ENCODE assay signal across 19 mouse cellular contexts in genomic region chr6:89215021-89215420, GRCm38 (mm10).
DNase-seq lines count a peak whose midpoint lies in the region; ATAC-seq and TF ChIP-seq lines count a peak whose summit lies in the region.
"Had no signal": no experiment of that assay in that cellular context is flagged by ENCODE, and none has a peak within 500 bp of the region (broad histone marks: within the 10 kb centered on the region; RNA-seq: fewer than 3 reads in every experiment).

No protein-coding gene starts in this region.

- no peak for TF ChIP-seq EP300 in MEL (IDR thresholded peaks at IDR 0.05; ENCODE audit: low read depth in 1 of 2, low read length in 2 of 2)

- no peaks in the 10 kb centered on the region for H3K4me1 ChIP-seq in forebrain, postnatal 0 days (ENCODE audit: insufficient read depth)
- 0 out of 2 replicates have a peak, but pooled peaks cover 2% of the 10 kb centered on the region for H3K4me1 ChIP-seq in forebrain, embryonic 16.5 days (replicated peaks; ENCODE audit: control insufficient read depth, insufficient read depth, low read length)
- H3K4me1 ChIP-seq in MEL (ENCODE audit: control insufficient read depth in 1 of 2, insufficient read depth in 2 of 2, low read length in 2 of 2), result no peaks in the 10 kb centered on the region
- peaks cover 4% of the 10 kb centered on the region; the same call in 1 of the 2 replicates for H3K4me1 ChIP-seq in heart, embryonic 10.5 days
- H3K4me1 ChIP-seq: embryonic facial prominence, embryonic 13.5 days; forebrain, embryonic 15.5 days; heart, embryonic 12.5 days; hindbrain, embryonic 10.5 days; intestine, embryonic 15.5 days had no signal

- H3K9ac ChIP-seq in forebrain, postnatal 0 days, result no peak overlapping the region
- H3K9ac ChIP-seq in forebrain, embryonic 16.5 days (replicated peaks; ENCODE audit: low read depth, low read length), result no peak overlapping the region
- H3K9ac ChIP-seq in MEL (ENCODE audit: control insufficient read depth, low read depth, low read length, poor library complexity, severe bottlenecking), result no peak overlapping the region
- H3K9ac ChIP-seq: embryonic facial prominence, embryonic 13.5 days; forebrain, embryonic 15.5 days; heart, embryonic 12.5 days; hindbrain, embryonic 14.5 days; intestine, embryonic 15.5 days had no signal

- H3K79me2 ChIP-seq in MEL (ENCODE audit: control insufficient read depth, insufficient read depth, low read length, poor library complexity), result no peaks in the 10 kb centered on the region

- H3K27me3 ChIP-seq in forebrain, postnatal 0 days (ENCODE audit: insufficient read depth, low read length), result no peaks in the 10 kb centered on the region
- no peaks in the 10 kb centered on the region for H3K27me3 ChIP-seq in forebrain, embryonic 16.5 days (replicated peaks; ENCODE audit: control insufficient read depth, insufficient read depth, low read length)
- peaks cover 10 to 18% of the 10 kb centered on the region in 2 experiments for H3K27me3 ChIP-seq in MEL (ENCODE audit: control insufficient read depth in 1 of 2, insufficient read depth in 2 of 2, low read length in 2 of 2)
- H3K27me3 ChIP-seq in heart, embryonic 10.5 days (ENCODE audit: insufficient read depth, poor library complexity, severe bottlenecking), result no peaks in the 10 kb centered on the region
- H3K27me3 ChIP-seq: embryonic facial prominence, embryonic 13.5 days; forebrain, embryonic 15.5 days; heart, embryonic 12.5 days; intestine, embryonic 15.5 days had no signal

- no peak overlapping the region for H3K4me2 ChIP-seq in forebrain, postnatal 0 days (ENCODE audit: low read depth)
- no peak overlapping the region for H3K4me2 ChIP-seq in forebrain, embryonic 16.5 days (ENCODE audit: low read length)
- H3K4me2 ChIP-seq: embryonic facial prominence, embryonic 13.5 days; forebrain, embryonic 15.5 days; heart, embryonic 12.5 days; hindbrain, embryonic 14.5 days; intestine, embryonic 15.5 days had no signal

- no peak for TF ChIP-seq POLR2A in MEL (IDR thresholded peaks at IDR 0.05; ENCODE audit: control insufficient read depth in 1 of 2, insufficient read depth in 1 of 2, low read depth in 1 of 2, low read length in 2 of 2, poor library complexity in 1 of 2)

- intact Hi-C loops in left cerebral cortex, adult 2 months (cut with DNase I), result loop anchor here (5.0 kb wide), 1 partner anchor 43 kb away; no protein-coding TSS in a partner anchor

- no peaks in the 10 kb centered on the region for H3K36me3 ChIP-seq in forebrain, postnatal 0 days (ENCODE audit: insufficient read depth)
- no peaks in the 10 kb centered on the region for H3K36me3 ChIP-seq in forebrain, embryonic 16.5 days (ENCODE audit: control insufficient read depth, insufficient read depth)
- no peaks in the 10 kb centered on the region for H3K36me3 ChIP-seq in MEL (ENCODE audit: control insufficient read depth in 1 of 2, insufficient read depth in 2 of 2, low read length in 2 of 2)
- no peaks in the 10 kb centered on the region for H3K36me3 ChIP-seq in heart, embryonic 10.5 days
- H3K36me3 ChIP-seq: embryonic facial prominence, embryonic 13.5 days; forebrain, embryonic 15.5 days; heart, embryonic 12.5 days; hindbrain, embryonic 10.5 days; intestine, embryonic 15.5 days had no signal

- DNase-seq in adrenal gland, postnatal 36 days, result peak; percentile 18 to 24
- DNase-seq in adrenal gland, postnatal 25 days, result no peak
- DNase-seq in forebrain, postnatal 0 days, result peak; percentile 29
- DNase-seq in MEL (ENCODE audit: low read depth, low spot score) (peak; percentile 9), NIH3T3 (ENCODE audit: low read depth) (peak; percentile 39)
- DNase-seq in left cerebral cortex, adult 2 months (ENCODE audit: extremely low spot score in 1 of 2, low spot score in 2 of 2), result no peak
- DNase-seq in heart, embryonic 10.5 days (ENCODE audit: low spot score), result no peak
- DNase-seq: cerebellum, adult 18-20 months; cerebellum, postnatal 25 days; gastrocnemius, postnatal 14 days; heart, adult 2 months; kidney, adult 18-20 months had no signal

- no peaks in the 10 kb centered on the region for H3K9me3 ChIP-seq in forebrain, postnatal 0 days (ENCODE audit: low read length)
- no peaks in the 10 kb centered on the region for H3K9me3 ChIP-seq in forebrain, embryonic 16.5 days (ENCODE audit: control insufficient read depth, low read length)
- H3K9me3 ChIP-seq in MEL (replicated peaks; ENCODE audit: insufficient read depth, low read length), result no peaks in the 10 kb centered on the region
- no peaks in the 10 kb centered on the region for H3K9me3 ChIP-seq in heart, embryonic 10.5 days
- H3K9me3 ChIP-seq: embryonic facial prominence, embryonic 13.5 days; forebrain, embryonic 15.5 days; heart, embryonic 12.5 days; hindbrain, embryonic 10.5 days; intestine, embryonic 15.5 days had no signal

- H3K4me3 ChIP-seq in forebrain, postnatal 0 days (ENCODE audit: low read depth, low read length), result no peak overlapping the region
- H3K4me3 ChIP-seq in forebrain, embryonic 16.5 days (replicated peaks; ENCODE audit: low read length), result no peak overlapping the region
- H3K4me3 ChIP-seq in MEL (ENCODE audit: control insufficient read depth in 1 of 2, insufficient read depth in 1 of 2, low read depth in 2 of 2, low read length in 2 of 2), result no peak overlapping the region
- H3K4me3 ChIP-seq in left cerebral cortex, adult 2 months, result no peak overlapping the region
- no peak overlapping the region for H3K4me3 ChIP-seq in heart, embryonic 10.5 days
- H3K4me3 ChIP-seq: embryonic facial prominence, embryonic 13.5 days; forebrain, embryonic 15.5 days; heart, adult 2 months; heart, embryonic 12.5 days; hindbrain, embryonic 10.5 days; intestine, embryonic 15.5 days had no signal

- no peak for TF ChIP-seq CTCF in forebrain, postnatal 0 days (IDR thresholded peaks at IDR 0.05; ENCODE audit: low read depth)
- TF ChIP-seq CTCF in MEL (IDR thresholded peaks at IDR 0.05 in 2 of 3, conservative IDR thresholded peaks at IDR 0.05 in 1 of 3; ENCODE audit: control insufficient read depth in 1 of 3, insufficient read depth in 1 of 3, low read depth in 2 of 3, low read length in 3 of 3, poor library complexity in 1 of 3, severe bottlenecking in 1 of 3), result no peak
- no peak for TF ChIP-seq CTCF in left cerebral cortex, adult 2 months (IDR thresholded peaks at IDR 0.05)

- no peak for ATAC-seq in forebrain, postnatal 0 days
- no peak for ATAC-seq in forebrain, embryonic 16.5 days
- ATAC-seq: forebrain, embryonic 15.5 days; intestine, embryonic 15.5 days had no signal

- no peak for TF ChIP-seq RAD21 in MEL (IDR thresholded peaks at IDR 0.05; ENCODE audit: low read depth, low read length)

- H3K27ac ChIP-seq in forebrain, postnatal 0 days (ENCODE audit: low read depth, low read length), result no peak overlapping the region
- H3K27ac ChIP-seq in forebrain, embryonic 16.5 days (ENCODE audit: low read length), result no peak overlapping the region
- no peak overlapping the region for H3K27ac ChIP-seq in MEL (ENCODE audit: control insufficient read depth, low read depth, low read length)
- no peak overlapping the region for H3K27ac ChIP-seq in left cerebral cortex, adult 2 months
- H3K27ac ChIP-seq in heart, embryonic 10.5 days, result no peak overlapping the region
- H3K27ac ChIP-seq: embryonic facial prominence, embryonic 13.5 days; forebrain, embryonic 15.5 days; heart, adult 2 months; hindbrain, embryonic 10.5 days; hindbrain, embryonic 14.5 days; intestine, embryonic 15.5 days had no signal

- 52% methylated on average over 3 of the region's 3 CpGs for WGBS in forebrain, postnatal 0 days
- 52% methylated on average over 3 of the region's 3 CpGs for WGBS in forebrain, embryonic 16.5 days
- WGBS in heart, embryonic 10.5 days, result 72% methylated on average over 3 of the region's 3 CpGs

TF ChIP-seq in MEL, 35 proteins besides CTCF, POLR2A, EP300 and RAD21:
- TF ChIP-seq TCF12 (IDR thresholded peaks at IDR 0.05; ENCODE audit: low read depth, low read length), result no peak
- TF ChIP-seq NELFE (IDR thresholded peaks at IDR 0.05; ENCODE audit: low read depth, low read length), result no peak
- TF ChIP-seq SIN3A (IDR thresholded peaks at IDR 0.05; ENCODE audit: low read length), result no peak
- TF ChIP-seq GATA1 (IDR thresholded peaks at IDR 0.05; ENCODE audit: low read depth, low read length), result no peak
- no peak for TF ChIP-seq RCOR1 (IDR thresholded peaks at IDR 0.05; ENCODE audit: low read depth, low read length)
- TF ChIP-seq ZMIZ1 (IDR thresholded peaks at IDR 0.05; ENCODE audit: low read depth, low read length), result no peak
- no peak for TF ChIP-seq ETS1 (IDR thresholded peaks at IDR 0.05; ENCODE audit: low read depth, low read length)
- TF ChIP-seq POLR2AphosphoS2 (IDR thresholded peaks at IDR 0.05; ENCODE audit: low read length), result no peak
- no peak for TF ChIP-seq CHD1 (IDR thresholded peaks at IDR 0.05; ENCODE audit: low read depth, low read length)
- no peak for TF ChIP-seq MYB (IDR thresholded peaks at IDR 0.05; ENCODE audit: low read depth, low read length)
- no peak for TF ChIP-seq ZNF384 (IDR thresholded peaks at IDR 0.05; ENCODE audit: low read depth, low read length)
- TF ChIP-seq NRF1 (IDR thresholded peaks at IDR 0.05; ENCODE audit: insufficient read depth, low read depth, low read length, poor library complexity, severe bottlenecking), result no peak
- no peak for TF ChIP-seq USF1 (IDR thresholded peaks at IDR 0.05; ENCODE audit: low read depth, low read length)
- no peak for TF ChIP-seq CHD2 (IDR thresholded peaks at IDR 0.05; ENCODE audit: low read length)
- TF ChIP-seq MXI1 (IDR thresholded peaks at IDR 0.05; ENCODE audit: low read depth, low read length), result no peak
- TF ChIP-seq E2F4 (IDR thresholded peaks at IDR 0.05; ENCODE audit: borderline replicate concordance, low read depth, low read length), result no peak
TF ChIP-seq in MEL: peak in this region for 0.

Comparison
In these comparisons a context has a peak if more than half of its experiments do, and no peak if none do; other contexts are left out.
1. DNase-seq: peak in adrenal gland, postnatal 36 days (2 of 2), forebrain, postnatal 0 days (single experiment), MEL (single experiment) and NIH3T3 (single experiment); none in adrenal gland, postnatal 25 days (single experiment), left cerebral cortex, adult 2 months (0 of 2) and heart, embryonic 10.5 days (single experiment).